Mouse (Mus musculus) midbrain, postnatal 0 days (tissue): ENCODE measurements around the gene Popdc2. TPM values are rescaled to one million over a fixed set of nuclear protein-coding genes. Genes with fewer than 3 reads are reported as not detected.
A peak's percentile ranks its signal among the peaks of the same experiment; 100 is the strongest.

ENCODE experiments used
- ATAC-seq: fragments of 200-750 bp; cut with Nextera tagmentation; 2 replicates; pipeline ENCODE4 v1.8.0; 2017; ENCODE audit warnings: moderate number of reproducible peaks, mild to moderate bottlenecking, moderate TSS enrichment, moderate library complexity; ENCODE audit not compliant: low FRiP score
- DNase-seq: peaks from one replicate; pipeline ENCODE4 v3.0.0-alpha.2; 2015; ENCODE audit warnings: low spot score
- H3K27ac ChIP-seq: fragments of 300-500 bp; sonication (generic); 2 replicates; pipeline ENCODE4 v1.5.1; 2014; ENCODE audit warnings: low read depth, mild to moderate bottlenecking, low read length, mixed read lengths
- H3K27me3 ChIP-seq: fragments of 300-500 bp; sonication (generic); 2 replicates; pipeline ENCODE4 v1.6.1; 2014; ENCODE audit warnings: low read length, control low read depth, mixed read lengths; ENCODE audit not compliant: insufficient read depth
- H3K36me3 ChIP-seq: fragments of 300-500 bp; sonication (generic); 2 replicates; pipeline ENCODE4 v1.6.1; 2014; ENCODE audit warnings: low read length, control low read depth, mixed read lengths; ENCODE audit not compliant: insufficient read depth
- H3K4me1 ChIP-seq: fragments of 300-500 bp; sonication (generic); 2 replicates; pipeline ENCODE4 v1.6.1; 2014; ENCODE audit warnings: mild to moderate bottlenecking, control low read depth, antibody characterized with exemption, low read length, mixed read lengths; ENCODE audit not compliant: insufficient read depth
- H3K4me2 ChIP-seq: fragments of 300-500 bp; sonication (generic); 2 replicates; pipeline ENCODE4 v1.6.1; 2014; ENCODE audit warnings: low read depth, mild to moderate bottlenecking, low read length, mixed read lengths; ENCODE audit not compliant: poor library complexity, severe bottlenecking
- H3K4me3 ChIP-seq: fragments of 300-500 bp; sonication (generic); 2 replicates; pipeline ENCODE4 v1.5.1; 2014; ENCODE audit warnings: low read depth, mild to moderate bottlenecking, low read length, moderate library complexity
- H3K9ac ChIP-seq: fragments of 300-500 bp; sonication (generic); replicated peaks from 2 replicates; pipeline ENCODE4 v1.6.1; 2014; ENCODE audit warnings: mild to moderate bottlenecking, low read length, moderate library complexity, mixed read lengths; ENCODE audit not compliant: poor library complexity, severe bottlenecking
- H3K9me3 ChIP-seq: fragments of 300-500 bp; sonication (generic); 2 replicates; pipeline ENCODE4 v1.6.1; 2016; ENCODE audit warnings: low read length, control low read depth
- CTCF ChIP-seq: IDR thresholded peaks from 2 replicates; pipeline ENCODE4 v1.5.1; 2016; ENCODE audit warnings: antibody characterized with exemption, mild to moderate bottlenecking
- WGBS: fragments of 180-500 bp; shearing (Covaris S2); extraction: QIAGEN DNeasy Blood & Tissue Kit; methylation state at CpG from one replicate; pipeline ENCODE4 v1.1.7; 2014; 5-methylcytosine and 5-hydroxymethylcytosine counted together
- polyA plus RNA-seq: library from polyadenylated mRNA; unstranded; fragments of >200 nt; fragmentation: Nextera tagmentation; extraction: Ambion mirVana; gene quantifications from 2 replicates; pipeline ENCODE4 v1.2.1, GENCODE M21; 2015
- total RNA-seq: library from RNA; depleted of rRNA; stranded (reverse); fragments of >200 nt; gene quantifications from 2 replicates; pipeline ENCODE4 v1.2.3, GENCODE M21; 2014

Gene Popdc2
- total and polyA plus RNA-seq, 2 experiments from 2014 or later, result 0.49 to 1.5 TPM

- H3K4me3 ChIP-seq, result peak within 1 kb of the TSS; percentile 84
- H3K27ac ChIP-seq, result peak within 1 kb of the TSS; percentile 78
- DNase-seq (peak; percentile 98), ATAC-seq (peak; percentile 95)
- WGBS, result 3% methylated on average over 35 of the region's 35 CpGs
- no peaks in the 10 kb centered on the region for H3K27me3 ChIP-seq
- H3K36me3 ChIP-seq, result peaks cover 7% of the 10 kb centered on the region
- H3K9ac ChIP-seq, result peak within 1 kb of the TSS; percentile 76
- peak within 1 kb of the TSS; percentile 82 for H3K4me2 ChIP-seq
- no peaks in the 10 kb centered on the region for H3K9me3 ChIP-seq
- H3K4me1 ChIP-seq, result peaks cover 5% of the 10 kb centered on the region; the same call in 1 of the 2 replicates
- TF ChIP-seq CTCF, result no peak
Observed at GRCm38 (mm10) chr16:38346529-38347325, 15.3 kb upstream of the Popdc2 start, which contains the start of the genes Cox17 and Gm21987. TSS of gene Cox17 (plus strand) at chr16:38346991. TSS of gene Gm21987 (plus strand) at chr16:38347040.

- no peak for TF ChIP-seq CTCF
- H3K9ac ChIP-seq, result peak overlapping the region; percentile 76
- peak overlapping the region; percentile 82 for H3K4me2 ChIP-seq
- H3K36me3 ChIP-seq, result peaks cover 14% of the 10 kb centered on the region
- H3K27ac ChIP-seq, result no peak overlapping the region
- ATAC-seq, result no peak
- peaks cover 5% of the 10 kb centered on the region; the same call in 1 of the 2 replicates for H3K4me1 ChIP-seq
- H3K27me3 ChIP-seq, result no peaks in the 10 kb centered on the region
- no peak for DNase-seq
- peak overlapping the region; percentile 84 for H3K4me3 ChIP-seq
- H3K9me3 ChIP-seq, result no peaks in the 10 kb centered on the region
- 67% methylated on average over 6 of the region's 6 CpGs for WGBS
Observed at GRCm38 (mm10) chr16:38347588-38347987, 14.4 kb upstream of the Popdc2 start.

- no peak overlapping the region for H3K9ac ChIP-seq
- no peaks in the 10 kb centered on the region for H3K9me3 ChIP-seq
- no peaks in the 10 kb centered on the region for H3K27me3 ChIP-seq
- H3K4me1 ChIP-seq, result peaks cover 5% of the 10 kb centered on the region; the same call in 1 of the 2 replicates
- 96% methylated on average over 9 of the region's 9 CpGs for WGBS
- peaks cover 14% of the 10 kb centered on the region for H3K36me3 ChIP-seq
- no peak overlapping the region for H3K4me2 ChIP-seq
- DNase-seq (no peak), ATAC-seq (no peak)
- H3K27ac ChIP-seq, result no peak overlapping the region
- no peak overlapping the region for H3K4me3 ChIP-seq
- TF ChIP-seq CTCF, result no peak
Observed at GRCm38 (mm10) chr16:38348217-38348761, 13.7 kb upstream of the Popdc2 start.

GRCm38 (mm10) chr16:38349881-38350280 lies 12.1 kb upstream of the Popdc2 start:
- 91% methylated on average over 2 of the region's 2 CpGs for WGBS
- H3K4me1 ChIP-seq, result peaks cover 5% of the 10 kb centered on the region; the same call in 1 of the 2 replicates
- no peak overlapping the region for H3K4me3 ChIP-seq
- DNase-seq (no peak), ATAC-seq (no peak)
- H3K9me3 ChIP-seq, result no peaks in the 10 kb centered on the region
- no peak overlapping the region for H3K4me2 ChIP-seq
- TF ChIP-seq CTCF, result no peak
- no peak overlapping the region for H3K27ac ChIP-seq
- no peaks in the 10 kb centered on the region for H3K27me3 ChIP-seq
- H3K9ac ChIP-seq, result no peak overlapping the region
- peaks cover 14% of the 10 kb centered on the region for H3K36me3 ChIP-seq

GRCm38 (mm10) chr16:38350361-38350855 lies 11.6 kb upstream of the Popdc2 start:
- H3K9me3 ChIP-seq, result no peaks in the 10 kb centered on the region
- H3K4me2 ChIP-seq, result no peak overlapping the region
- WGBS, result 87% methylated on average over 7 of the region's 7 CpGs
- H3K27me3 ChIP-seq, result no peaks in the 10 kb centered on the region
- H3K36me3 ChIP-seq, result peaks cover 14% of the 10 kb centered on the region
- ATAC-seq, result no peak
- H3K27ac ChIP-seq, result no peak overlapping the region
- H3K4me3 ChIP-seq, result no peak overlapping the region
- no peak for TF ChIP-seq CTCF
- DNase-seq, result no peak
- no peak overlapping the region for H3K9ac ChIP-seq
- H3K4me1 ChIP-seq, result peaks cover 5% of the 10 kb centered on the region; the same call in 1 of the 2 replicates

GRCm38 (mm10) chr16:38350939-38351338 lies 11.1 kb upstream of the Popdc2 start:
- DNase-seq (no peak), ATAC-seq (no peak)
- Histone ChIP-seq H3K27ac (no peak overlapping the region), H3K4me2 (no peak overlapping the region), H3K4me1 (peaks cover 5% of the 10 kb centered on the region; the same call in 1 of the 2 replicates), H3K36me3 (peaks cover 14% of the 10 kb centered on the region), H3K9me3 (no peaks in the 10 kb centered on the region), H3K27me3 (no peaks in the 10 kb centered on the region), H3K4me3 (no peak overlapping the region), H3K9ac (no peak overlapping the region)
- 85% methylated on average over 6 of the region's 6 CpGs for WGBS
- TF ChIP-seq CTCF, result no peak
